Comparison of ENCODE assay signal across 8 mouse cellular contexts in the genomic region with DNA sequence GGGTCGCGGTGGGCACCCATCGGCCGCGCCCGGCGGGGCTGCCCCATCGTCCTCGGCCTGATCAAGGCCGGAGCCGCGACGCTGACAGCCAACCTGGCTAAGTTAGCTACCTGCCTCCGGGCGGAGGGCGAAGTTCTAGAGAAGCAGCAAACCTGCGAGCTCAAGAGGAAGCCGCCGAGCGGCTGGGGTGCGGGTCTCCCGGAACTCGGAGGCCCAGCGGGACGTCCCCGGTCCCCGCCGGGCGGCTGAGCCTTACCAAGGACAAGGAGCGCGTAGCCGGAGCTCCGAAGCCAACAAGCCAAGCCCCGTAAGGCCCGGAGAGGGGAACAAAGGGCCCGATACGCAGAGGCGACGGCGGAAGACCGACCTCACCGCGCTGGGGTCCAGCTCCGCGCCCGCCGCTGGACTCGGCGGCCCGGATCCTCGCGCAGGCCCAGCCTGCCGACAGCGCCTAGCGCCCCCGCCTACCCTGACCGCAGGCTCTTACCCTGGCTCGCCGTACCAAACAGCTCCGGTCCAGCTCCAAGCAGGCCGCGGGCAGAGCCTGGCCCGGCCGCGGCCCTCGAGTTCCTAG. TPM values are rescaled to one million over a fixed set of nuclear protein-coding genes. Genes with fewer than 3 reads are reported as not detected.
DNase-seq lines count a peak whose midpoint lies in the region; ATAC-seq and TF ChIP-seq lines count a peak whose summit lies in the region.

No protein-coding gene starts in this region.

- peak overlapping the region; percentile 74 for H3K4me2 ChIP-seq in forebrain, embryonic 14.5 days (ENCODE audit: low read length)
- H3K4me2 ChIP-seq in lung, postnatal 0 days (replicated peaks; ENCODE audit: low read depth, low read length) = peak overlapping the region; percentile 68

- H3K4me1 ChIP-seq in forebrain, embryonic 14.5 days (ENCODE audit: control insufficient read depth, insufficient read depth, low read length) = peaks cover 5% of the 10 kb centered on the region
- peaks cover 7% of the 10 kb centered on the region; the same call in 1 of the 2 replicates for H3K4me1 ChIP-seq in lung, postnatal 0 days (ENCODE audit: insufficient read depth, low read depth, low read length)

- H3K9me3 ChIP-seq in forebrain, embryonic 14.5 days (replicated peaks; ENCODE audit: control insufficient read depth, low read length) = no peaks in the 10 kb centered on the region
- H3K9me3 ChIP-seq in lung, postnatal 0 days (ENCODE audit: low read length) = no peaks in the 10 kb centered on the region

- peaks cover 8% of the 10 kb centered on the region for H3K36me3 ChIP-seq in forebrain, embryonic 14.5 days (ENCODE audit: control insufficient read depth, insufficient read depth, low read length)
- H3K36me3 ChIP-seq in lung, postnatal 0 days (ENCODE audit: insufficient read depth, low read length) = peaks cover 4% of the 10 kb centered on the region; the same call in 1 of the 2 replicates

- H3K4me3 ChIP-seq in forebrain, embryonic 14.5 days (ENCODE audit: low read depth, low read length) = peak overlapping the region; percentile 95
- peak overlapping the region; percentile 88 for H3K4me3 ChIP-seq in lung, postnatal 0 days (ENCODE audit: low read depth, low read length)

- H3K27ac ChIP-seq in forebrain, embryonic 14.5 days (ENCODE audit: low read depth, low read length) = peak overlapping the region; percentile 98
- peak overlapping the region; percentile 100 for H3K27ac ChIP-seq in lung, postnatal 0 days (ENCODE audit: low read length)

- no peak for TF ChIP-seq CTCF in lung, postnatal 0 days (IDR thresholded peaks at IDR 0.05)

- WGBS in forebrain, embryonic 14.5 days = under 1% methylated on average over 61 of the region's 66 CpGs
- WGBS in lung, postnatal 0 days = under 1% methylated on average over 49 of the region's 66 CpGs

- TF ChIP-seq EP300 in lung, postnatal 0 days (IDR thresholded peaks at IDR 0.05) = no peak

- no peaks in the 10 kb centered on the region for H3K27me3 ChIP-seq in forebrain, embryonic 14.5 days (replicated peaks; ENCODE audit: control insufficient read depth, insufficient read depth, low read length)
- no peaks in the 10 kb centered on the region for H3K27me3 ChIP-seq in lung, postnatal 0 days (replicated peaks; ENCODE audit: insufficient read depth, low read length)

- H3K9ac ChIP-seq in forebrain, embryonic 14.5 days (ENCODE audit: low read length) = peak overlapping the region; percentile 100
- H3K9ac ChIP-seq in lung, postnatal 0 days (replicated peaks; ENCODE audit: low read depth) = peak overlapping the region; percentile 98

- peak; percentile 46 for DNase-seq in kidney, adult 11 months
- no peak for DNase-seq in kidney, adult 18-20 months
- DNase-seq in R1 (ENCODE audit: low read depth, low spot score) = peak; percentile 45
- peak; percentile 55 for DNase-seq in forebrain, embryonic 14.5 days (ENCODE audit: low spot score)
- DNase-seq in kidney, adult 9 months = peak; percentile 63
- DNase-seq in lung, postnatal 0 days (ENCODE audit: low spot score) = peak; percentile 66
- DNase-seq in right cerebral cortex, postnatal 36 days (ENCODE audit: low spot score in 2 of 2) = peak; percentile 9 to 19
- no peak for DNase-seq in Muller cell, postnatal 12 days (ENCODE audit: inconsistent ontology term)

- ATAC-seq in forebrain, embryonic 14.5 days = peak; percentile 11
- no peak; the same call in 1 of the 2 replicates for ATAC-seq in lung, postnatal 0 days

RNA-seq across cellular contexts. Expression of a gene that starts 0.5 kb away (rescaled TPM):
- 31.1 and 37.1 TPM in 2 replicates for polyA plus RNA-seq in forebrain, embryonic 14.5 days (2014; fragmentation: Nextera tagmentation; extraction: Ambion mirVana)
- polyA plus RNA-seq in lung, postnatal 0 days (2015; fragmentation: Nextera tagmentation; extraction: Ambion mirVana) = 27.5 and 31.8 TPM in 2 replicates

Comparison
In these comparisons a context has a peak if more than half of its experiments do, and no peak if none do; other contexts are left out.
1. DNase-seq: peak in kidney, adult 11 months (single experiment), R1 (single experiment), forebrain, embryonic 14.5 days (single experiment), kidney, adult 9 months (single experiment), lung, postnatal 0 days (single experiment) and right cerebral cortex, postnatal 36 days (2 of 2); none in kidney, adult 18-20 months (single experiment) and Muller cell, postnatal 12 days (single experiment).